Mouse (Mus musculus) liver, embryonic 14.5 days (tissue): ENCODE measurements around the gene Slc6a12. TPM values are rescaled to one million over a fixed set of nuclear protein-coding genes. Genes with fewer than 3 reads are reported as not detected.
A peak's percentile ranks its signal among the peaks of the same experiment; 100 is the strongest.

Source experiments
- ATAC-seq: fragments of 200-750 bp; cut with Nextera tagmentation; 2 replicates; pipeline ENCODE4 v1.8.0; 2017; ENCODE audit warnings: moderate number of reproducible peaks, mild to moderate bottlenecking, moderate library complexity; ENCODE audit not compliant: insufficient read depth
- DNase-seq, 3 experiments: peaks; one replicate each; pipeline ENCODE4 v3.0.0-alpha.2; 2012 to 2013; ENCODE audit warnings: low read depth in 3 of 3, low spot score in 3 of 3
- H3K27ac ChIP-seq: fragments of 300-500 bp; sonication (generic); 2 replicates; pipeline ENCODE4 v1.5.1; 2014; ENCODE audit warnings: moderate library complexity, mild to moderate bottlenecking, control low read depth, inconsistent platforms
- H3K27me3 ChIP-seq: fragments of 300-500 bp; sonication (generic); 2 replicates; pipeline ENCODE4 v1.6.1; 2014; ENCODE audit warnings: mild to moderate bottlenecking, low read length, moderate library complexity; ENCODE audit not compliant: control insufficient read depth, insufficient read depth
- H3K36me3 ChIP-seq: fragments of 300-500 bp; sonication (generic); replicated peaks from 2 replicates; pipeline ENCODE4 v1.6.1; 2014; ENCODE audit warnings: low read depth; ENCODE audit not compliant: control insufficient read depth, insufficient read depth
- H3K4me1 ChIP-seq, 2 experiments: fragments of 200-500 bp in 1 of 2; fragments of 300-500 bp in 1 of 2; sonication (generic) in 1 of 2; replicated peaks; 2 replicates each; pipeline ENCODE4 v1.6.1; 2012 to 2014; ENCODE audit warnings: antibody characterized with exemption in 1 of 2, inconsistent platforms in 1 of 2, low read length in 1 of 2; ENCODE audit not compliant: control insufficient read depth in 2 of 2, insufficient read depth in 2 of 2
- H3K4me2 ChIP-seq: fragments of 300-500 bp; sonication (generic); 2 replicates; pipeline ENCODE4 v1.6.1; 2014; ENCODE audit warnings: low read depth, mild to moderate bottlenecking, control low read depth, moderate library complexity
- H3K4me3 ChIP-seq, 2 experiments: fragments of 200-500 bp in 1 of 2; fragments of 300-500 bp in 1 of 2; sonication (generic) in 1 of 2; 2 replicates each; pipeline ENCODE4 v1.5.1; 2012 to 2014; ENCODE audit warnings: low read depth in 2 of 2, low read length in 2 of 2, mild to moderate bottlenecking in 2 of 2, control low read depth in 1 of 2, inconsistent platforms in 1 of 2, moderate library complexity in 1 of 2; ENCODE audit not compliant: insufficient read depth in 1 of 2
- H3K9ac ChIP-seq: fragments of 300-500 bp; sonication (generic); replicated peaks from 2 replicates; pipeline ENCODE4 v1.6.1; 2014; ENCODE audit warnings: mild to moderate bottlenecking, control low read depth, moderate library complexity
- H3K9me3 ChIP-seq: fragments of 300-500 bp; sonication (generic); 2 replicates; pipeline ENCODE4 v1.6.1; 2016; ENCODE audit warnings: low read length, mixed read lengths; ENCODE audit not compliant: control insufficient read depth
- CTCF ChIP-seq: IDR thresholded peaks from 2 replicates; pipeline ENCODE4 v1.5.1; 2016; ENCODE audit warnings: antibody characterized with exemption, low read depth, control low read depth
- EP300 ChIP-seq: IDR thresholded peaks from 2 replicates; pipeline ENCODE4 v1.6.1; 2016; ENCODE audit warnings: antibody characterized with exemption, low read depth
- WGBS: fragments of 180-500 bp; shearing (Covaris S2); extraction: QIAGEN DNeasy Blood & Tissue Kit; methylation state at CpG from one replicate; pipeline ENCODE4 v1.1.7; 2014; ENCODE audit not compliant: insufficient replicate concordance; 5-methylcytosine and 5-hydroxymethylcytosine counted together
- polyA plus RNA-seq, 2 experiments: library from polyadenylated mRNA; depleted of rRNA in 1 of 2; stranded (reverse) in 1 of 2; unstranded in 1 of 2; fragments of >200 nt; fragmentation: Nextera tagmentation in 1 of 2; extraction: Ambion mirVana in 1 of 2; gene quantifications; 2 replicates each; pipeline versions ENCODE4 v1.2.1 to v1.2.3; 2012 to 2014

Slc6a12 gene
- polyA plus RNA-seq (2012; rRNA removed), result 1.3 and 2.1 TPM in 2 replicates
- polyA plus RNA-seq (2014; fragmentation: Nextera tagmentation; extraction: Ambion mirVana), result 2.0 and 2.1 TPM in 2 replicates

DNA sequence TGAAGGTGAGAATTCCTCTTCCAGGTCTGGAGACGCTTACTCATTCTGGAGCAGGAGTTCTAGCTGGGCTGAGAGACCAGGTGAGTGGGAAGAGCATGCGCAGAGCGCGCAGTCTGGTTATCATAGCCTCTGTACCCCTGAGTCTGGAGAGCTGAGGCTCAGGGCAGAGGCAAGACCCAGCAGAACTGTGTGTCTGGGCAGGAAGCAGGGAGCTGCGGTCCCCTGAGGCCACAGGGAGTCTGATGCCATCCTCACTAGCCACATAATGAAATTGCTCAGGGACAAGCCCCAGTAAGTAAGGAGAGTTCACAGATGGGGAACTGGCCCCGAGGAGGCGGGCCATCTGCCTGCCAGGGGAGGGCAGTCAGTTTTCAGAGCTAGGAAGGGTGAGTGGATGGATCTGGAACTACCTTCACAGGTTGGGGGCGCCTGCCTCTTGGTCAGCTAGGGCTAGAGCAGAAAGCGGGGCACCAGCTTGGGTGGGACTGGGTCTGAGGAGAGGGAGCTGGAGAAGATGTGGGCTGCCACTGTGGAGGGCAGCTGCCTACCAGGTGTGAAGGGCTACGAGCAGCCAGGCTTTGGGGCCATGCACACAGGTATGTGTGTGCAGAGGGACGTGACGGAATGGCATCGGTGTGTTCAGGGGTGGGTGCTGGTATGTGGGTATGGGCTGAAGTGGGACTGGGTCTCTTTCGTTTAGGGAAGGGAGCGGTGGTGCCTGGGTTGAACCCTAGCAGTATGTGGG is at the start of gene Slc6a12:
TSS of gene Slc6a12 (plus strand) at position 51 of the 745 bp plus-strand sequence.
- Histone ChIP-seq H3K27ac (no peak within 1 kb of the TSS), H3K4me2 (no peak within 1 kb of the TSS), H3K9ac (no peak within 1 kb of the TSS), H3K27me3 (no peaks in the 10 kb centered on the region), H3K4me3 (no peak within 1 kb of the TSS), H3K4me1 (peaks cover 0 to 5% of the 10 kb centered on the region in 2 experiments; a peak in 1 of 4 replicates), H3K9me3 (no peaks in the 10 kb centered on the region), H3K36me3 (no peaks in the 10 kb centered on the region)
- TF ChIP-seq CTCF, result no peak
- ATAC-seq (no peak), DNase-seq (no peak)
- 55% methylated on average over 15 of the region's 15 CpGs for WGBS

- H3K4me1 ChIP-seq, result peaks cover 0 to 3% of the 10 kb centered on the region in 2 experiments; a peak in 2 of 4 replicates
- TF ChIP-seq CTCF, result no peak
- TF ChIP-seq EP300, result no peak
- ATAC-seq, result no peak
- no peaks in the 10 kb centered on the region for H3K36me3 ChIP-seq
- no peaks in the 10 kb centered on the region for H3K27me3 ChIP-seq
- DNase-seq, result no peak
- H3K9me3 ChIP-seq, result no peaks in the 10 kb centered on the region
- no peak overlapping the region for H3K4me3 ChIP-seq
- no peak overlapping the region for H3K27ac ChIP-seq
- 47% methylated on average over 7 of the region's 7 CpGs for WGBS
- H3K4me2 ChIP-seq, result no peak overlapping the region
- H3K9ac ChIP-seq, result no peak overlapping the region
These were observed 43.6 kb upstream of the Slc6a12 start for GRCm38 (mm10) chr6:121299317-121299716.

DNA sequence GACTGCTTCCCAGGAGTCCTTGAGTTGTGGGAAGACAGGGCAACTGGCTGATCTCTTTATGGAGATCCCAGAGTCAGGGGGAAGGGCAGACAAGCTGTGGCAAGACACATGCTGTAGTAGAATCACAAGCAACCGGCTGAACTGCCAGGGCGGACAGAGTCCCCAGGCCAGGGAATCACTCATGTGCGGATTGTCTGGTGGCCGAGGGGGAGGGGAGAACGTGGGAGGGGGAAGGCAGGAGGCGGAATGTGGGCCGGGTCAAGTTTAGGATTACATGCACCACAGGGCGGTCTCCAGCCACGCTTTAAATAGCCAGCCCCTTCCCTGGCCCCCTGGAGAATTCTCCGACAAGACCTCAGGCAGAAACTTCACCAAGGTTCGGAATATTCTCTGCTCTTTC is 42.9 kb upstream of the Slc6a12 start, which contains the start of gene Slc6a13:
TSS of gene Slc6a13 (plus strand) at position 274 of the 400 bp plus-strand sequence.
- 10% methylated on average over 11 of the region's 11 CpGs for WGBS
- DNase-seq, result peak in 1 of 3 experiments; percentile 22

GRCm38 (mm10) chr6:121300504-121300903 is 42.4 kb upstream of the Slc6a12 start:
- WGBS, result 44% methylated on average over 9 of the region's 9 CpGs
- DNase-seq (no peak), ATAC-seq (peak; percentile 61; the same call in 1 of the 2 replicates)
- Histone ChIP-seq H3K9ac (no peak overlapping the region), H3K27me3 (no peaks in the 10 kb centered on the region), H3K9me3 (no peaks in the 10 kb centered on the region), H3K27ac (no peak overlapping the region), H3K4me1 (peaks cover 0 to 3% of the 10 kb centered on the region in 2 experiments; a peak in 2 of 4 replicates), H3K4me2 (peak overlapping the region; percentile 42), H3K36me3 (no peaks in the 10 kb centered on the region), H3K4me3 (peak overlapping the region; percentile 29 to 41)
- TF ChIP-seq CTCF (no peak), EP300 (no peak)

More for the DNA sequence above, 42.9 kb upstream of the Slc6a12 start, which contains the start of gene Slc6a13:
- Histone ChIP-seq H3K4me3 (peak within 1 kb of the TSS; percentile 29 to 41), H3K4me1 (peaks cover 0 to 3% of the 10 kb centered on the region in 2 experiments; a peak in 2 of 4 replicates), H3K4me2 (peak within 1 kb of the TSS; percentile 42), H3K9ac (no peak within 1 kb of the TSS), H3K36me3 (no peaks in the 10 kb centered on the region), H3K27ac (no peak within 1 kb of the TSS), H3K27me3 (no peaks in the 10 kb centered on the region), H3K9me3 (no peaks in the 10 kb centered on the region)
- TF ChIP-seq EP300 (no peak), CTCF (no peak)
- peak; percentile 70 for ATAC-seq
